Mouse (Mus musculus) CH12.LX (cell line): ENCODE data around the gene Prkch. TPM values are rescaled to one million over a fixed set of nuclear protein-coding genes. Genes with fewer than 3 reads are reported as not detected.

Experiments
- DNase-seq: peaks from one replicate; pipeline ENCODE4 v3.0.0-alpha.2; 2013; ENCODE audit errors: extremely low read depth
- H3K27ac ChIP-seq: 2 replicates; pipeline ENCODE4 v1.5.1; 2012; ENCODE audit warnings: low read depth, mild to moderate bottlenecking, control low read depth, moderate library complexity; ENCODE audit not compliant: insufficient read depth
- H3K27me3 ChIP-seq: replicated peaks from 2 replicates; pipeline ENCODE3; 2012; ENCODE audit warnings: inconsistent platforms
- H3K36me3 ChIP-seq, 2 experiments: replicated peaks in 1 of 2; 2 replicates each; pipeline versions ENCODE3 to v1.6.1; 2012; ENCODE audit warnings: inconsistent platforms in 1 of 2, low read length in 1 of 2, mild to moderate bottlenecking in 1 of 2, mixed read lengths in 1 of 2, moderate library complexity in 1 of 2; ENCODE audit not compliant: control insufficient read depth in 1 of 2, insufficient read depth in 1 of 2
- H3K4me1 ChIP-seq, 2 experiments: 2 replicates each; pipeline ENCODE4 v1.6.1; 2012; ENCODE audit warnings: inconsistent platforms in 1 of 2, moderate library complexity in 1 of 2; ENCODE audit not compliant: insufficient read depth in 2 of 2, control insufficient read depth in 1 of 2
- H3K4me2 ChIP-seq: 2 replicates; pipeline ENCODE4 v1.6.1; 2012; ENCODE audit warnings: low read depth, mild to moderate bottlenecking, control low read depth; ENCODE audit not compliant: poor library complexity, insufficient read depth, severe bottlenecking
- H3K4me3 ChIP-seq, 3 experiments: fragments of 150-350 bp in 1 of 3; sonication (generic) in 1 of 3; replicated peaks in 1 of 3; 2 replicates each; pipeline versions ENCODE3 to v1.5.1; 2011 to 2012; ENCODE audit warnings: low read depth in 2 of 3, low read length in 2 of 3, mild to moderate bottlenecking in 2 of 3, moderate library complexity in 2 of 3, control low read depth in 1 of 3, improper control_type of control experiment in 1 of 3, inconsistent platforms in 1 of 3, mixed read lengths in 1 of 3; ENCODE audit not compliant: poor library complexity in 1 of 3
- H3K79me2 ChIP-seq: replicated peaks from 2 replicates; pipeline ENCODE4 v1.6.1; 2012; ENCODE audit warnings: mild to moderate bottlenecking, moderate library complexity; ENCODE audit not compliant: control insufficient read depth, poor library complexity, insufficient read depth, severe bottlenecking; ENCODE audit errors: extremely low read depth
- H3K9ac ChIP-seq: 2 replicates; pipeline ENCODE4 v1.6.1; 2012; ENCODE audit warnings: low read depth, mild to moderate bottlenecking, control low read depth, moderate library complexity; ENCODE audit not compliant: insufficient read depth
- H3K9me3 ChIP-seq: replicated peaks from 2 replicates; pipeline ENCODE3; 2012; ENCODE audit warnings: low read length, inconsistent platforms, mixed read lengths
- BHLHE40 ChIP-seq: IDR thresholded peaks from 2 replicates; pipeline ENCODE4 v1.6.1; 2011; ENCODE audit warnings: mild to moderate bottlenecking, low read depth, low read length, improper control_type of control experiment
- CHD1 ChIP-seq: IDR thresholded peaks from 2 replicates; pipeline ENCODE4 v1.6.1; 2012; ENCODE audit warnings: low read depth, low read length, improper control_type of control experiment, inconsistent platforms
- E2F4 ChIP-seq: IDR thresholded peaks from 2 replicates; pipeline ENCODE4 v1.6.1; 2011; ENCODE audit warnings: low read depth, low read length, improper control_type of control experiment; ENCODE audit not compliant: insufficient replicate concordance
- EP300 ChIP-seq: IDR thresholded peaks from 2 replicates; pipeline ENCODE4 v1.6.1; 2011; ENCODE audit warnings: low read length, improper control_type of control experiment
- ETS1 ChIP-seq: conservative IDR thresholded peaks from 2 replicates; pipeline ENCODE4 v1.6.1; 2012; ENCODE audit warnings: low read depth, mild to moderate bottlenecking, inconsistent platforms, low read length, improper control_type of control experiment, moderate library complexity
- GABPA ChIP-seq: IDR thresholded peaks from 2 replicates; pipeline ENCODE4 v1.6.1; 2012; ENCODE audit warnings: low read depth, low read length, improper control_type of control experiment, inconsistent platforms; ENCODE audit not compliant: insufficient replicate concordance
- IRF4 ChIP-seq: IDR thresholded peaks from 2 replicates; pipeline ENCODE4 v1.6.1; 2014; ENCODE audit warnings: low read depth, mild to moderate bottlenecking, inconsistent platforms, low read length, improper control_type of control experiment
- JUN ChIP-seq: IDR thresholded peaks from 2 replicates; pipeline ENCODE4 v1.6.1; 2011; ENCODE audit warnings: low read depth, mild to moderate bottlenecking, low read length, improper control_type of control experiment, moderate library complexity; ENCODE audit not compliant: insufficient read depth
- MAFK ChIP-seq: IDR thresholded peaks from 2 replicates; pipeline ENCODE4 v1.6.1; 2011; ENCODE audit warnings: low read length, improper control_type of control experiment; ENCODE audit not compliant: insufficient replicate concordance
- MAX ChIP-seq: IDR thresholded peaks from 2 replicates; pipeline ENCODE4 v1.6.1; 2011; ENCODE audit warnings: low read length, improper control_type of control experiment
- MXI1 ChIP-seq: IDR thresholded peaks from 2 replicates; pipeline ENCODE4 v1.6.1; 2011; ENCODE audit warnings: mild to moderate bottlenecking, low read depth, low read length, improper control_type of control experiment
- MYC ChIP-seq: IDR thresholded peaks from 2 replicates; pipeline ENCODE4 v1.6.1; 2011; ENCODE audit warnings: low read depth, mild to moderate bottlenecking, improper control_type of control experiment, low read length
- NELFE ChIP-seq: IDR thresholded peaks from 2 replicates; pipeline ENCODE4 v1.6.1; 2011; ENCODE audit warnings: low read depth, low read length, improper control_type of control experiment
- PAX5 ChIP-seq: IDR thresholded peaks from 2 replicates; pipeline ENCODE4 v1.6.1; 2012; ENCODE audit warnings: low read length, inconsistent platforms, mixed read lengths
- POLR2A ChIP-seq: IDR thresholded peaks from 2 replicates; pipeline ENCODE4 v1.6.1; 2011; ENCODE audit warnings: low read depth, mild to moderate bottlenecking, improper control_type of control experiment, low read length
- POLR2AphosphoS2 ChIP-seq: IDR thresholded peaks from 2 replicates; pipeline ENCODE4 v1.6.1; 2011; ENCODE audit warnings: low read depth, low read length, improper control_type of control experiment
- RAD21 ChIP-seq: IDR thresholded peaks from 2 replicates; pipeline ENCODE4 v1.6.1; 2011; ENCODE audit warnings: low read depth, mild to moderate bottlenecking, low read length, improper control_type of control experiment, moderate library complexity
- RCOR1 ChIP-seq: conservative IDR thresholded peaks from 2 replicates; pipeline ENCODE4 v1.6.1; 2012; ENCODE audit warnings: low read depth, mild to moderate bottlenecking, inconsistent platforms, low read length, improper control_type of control experiment
- SMC3 ChIP-seq: IDR thresholded peaks from 2 replicates; pipeline ENCODE4 v1.6.1; 2011; ENCODE audit warnings: low read depth, low read length, improper control_type of control experiment
- TBP ChIP-seq: conservative IDR thresholded peaks from 2 replicates; pipeline ENCODE4 v1.6.1; 2011; ENCODE audit warnings: low read depth, low read length, improper control_type of control experiment
- TCF12 ChIP-seq: IDR thresholded peaks from 2 replicates; pipeline ENCODE4 v1.6.1; 2014; ENCODE audit warnings: low read depth, mild to moderate bottlenecking, inconsistent platforms, low read length, improper control_type of control experiment
- USF2 ChIP-seq: conservative IDR thresholded peaks from 2 replicates; pipeline ENCODE4 v1.6.1; 2011; ENCODE audit warnings: low read depth, low read length, improper control_type of control experiment
- ZC3H11A ChIP-seq: IDR thresholded peaks from 2 replicates; pipeline ENCODE4 v1.6.1; 2012; ENCODE audit warnings: low read depth, mild to moderate bottlenecking, inconsistent platforms, low read length, improper control_type of control experiment
- ZMIZ1 ChIP-seq: IDR thresholded peaks from 2 replicates; pipeline ENCODE4 v1.6.1; 2012; ENCODE audit warnings: low read depth, mild to moderate bottlenecking, inconsistent platforms, low read length, improper control_type of control experiment
- ZNF384 ChIP-seq: IDR thresholded peaks from 2 replicates; pipeline ENCODE4 v1.6.1; 2012; ENCODE audit warnings: low read depth, low read length, improper control_type of control experiment, inconsistent platforms
- dilution Hi-C: fragments of 300-500 bp; cut with MboI; formaldehyde crosslinking; loops from 2 replicates; pipeline ENCODE4 v1.14.3; 2020; ENCODE audit warnings: low sequenced_read_pairs; ENCODE audit not compliant: extremely low pct_unique_long_range_greater_than_20kb, extremely low pct_ligation_motif_present
- in situ Hi-C: fragments of 300-500 bp; cut with MboI; formaldehyde crosslinking; loops from 3 replicates; pipeline ENCODE4 v1.14.3; 2019; ENCODE audit warnings: low sequenced_read_pairs, low pct_ligation_motif_present, low pct_unique_long_range_greater_than_20kb, mixed read lengths
- polyA plus RNA-seq: library from polyadenylated mRNA; unstranded; fragments of >175 nt; gene quantifications from 2 replicates; pipeline ENCODE4 v1.2.1, GENCODE M21; 2012; ENCODE audit warnings: low read depth; ENCODE audit not compliant: insufficient read length
- total RNA-seq, 2 experiments: library from RNA; depleted of rRNA; stranded (reverse); fragments of 300-350 nt in 1 of 2; fragments of >200 nt in 1 of 2; gene quantifications; 2 replicates each; pipeline ENCODE4 v1.2.3; 2012 to 2014

Prkch gene
- total and polyA plus RNA-seq, 3 experiments, result 0.76 to 2.3 (median 1.8) TPM

- Histone ChIP-seq H3K27ac (no peak overlapping the region), H3K27me3 (no peaks in the 10 kb centered on the region), H3K79me2 (no peaks in the 10 kb centered on the region), H3K9ac (no peak overlapping the region), H3K4me1 (peaks cover 12 to 53% of the 10 kb centered on the region in 2 experiments), H3K9me3 (no peaks in the 10 kb centered on the region), H3K4me3 (no peak overlapping the region), H3K4me2 (0 out of 2 replicates have a peak overlapping the region, but pooled peaks have one; percentile 18), H3K36me3 (no peaks in the 10 kb centered on the region)
- in situ Hi-C loops, result no loop called here
- dilution Hi-C loops, result no loop called here
- DNase-seq, result no peak
- TF ChIP-seq PAX5 (no peak), JUN (no peak), SMC3 (no peak), RAD21 (no peak), POLR2A (no peak), MYC (no peak), POLR2AphosphoS2 (no peak), ETS1 (no peak), BHLHE40 (no peak), RCOR1 (no peak), E2F4 (no peak), ZMIZ1 (no peak), ZC3H11A (no peak), MAX (no peak), CHD1 (no peak)
- TF ChIP-seq, all 38 proteins: peak for 0
These were observed 126.2 kb downstream of the Prkch start for GRCm38 (mm10) chr12:73710846-73711245.

GRCm38 (mm10) chr12:73712122-73712521 is 127.5 kb downstream of the Prkch start:
- dilution Hi-C loops, result no loop called here
- Histone ChIP-seq H3K9me3 (no peaks in the 10 kb centered on the region), H3K4me3 (no peak overlapping the region)

More at GRCm38 (mm10) chr12:73712122-73712521, 127.5 kb downstream of the Prkch start:
- Histone ChIP-seq H3K36me3 (no peaks in the 10 kb centered on the region), H3K4me1 (peaks cover 18 to 62% of the 10 kb centered on the region in 2 experiments), H3K27ac (no peak overlapping the region), H3K4me2 (no peak overlapping the region), H3K79me2 (no peaks in the 10 kb centered on the region), H3K9ac (no peak overlapping the region), H3K27me3 (no peaks in the 10 kb centered on the region)
- DNase-seq, result no peak
- TF ChIP-seq ZMIZ1 (no peak), NELFE (no peak), TCF12 (no peak), IRF4 (no peak), E2F4 (no peak), GABPA (no peak), USF2 (no peak), ZC3H11A (no peak), CHD1 (no peak), JUN (no peak), PAX5 (no peak), MXI1 (no peak), MAFK (no peak), TBP (no peak), ZNF384 (no peak), RAD21 (no peak), EP300 (no peak)
- in situ Hi-C loops, result no loop called here
